Mouse (Mus musculus) kidney, embryonic 14.5 days (tissue): ENCODE data around the gene Sarm1. TPM values are rescaled to one million over a fixed set of nuclear protein-coding genes. Genes with fewer than 3 reads are reported as not detected.

ENCODE experiments used
- polyA plus RNA-seq: library from polyadenylated mRNA; unstranded; fragments of >200 nt; fragmentation: Nextera tagmentation; extraction: Ambion mirVana; gene quantifications from 2 replicates; pipeline ENCODE4 v1.2.1, GENCODE M21; 2014

The Sarm1 gene
- polyA plus RNA-seq, 1 experiment from 2014 or later, result 1.7 TPM

Other genes with a start within 250 kb of the Sarm1 start
- gene 2610507B11Rik, start 236.0 kb downstream of the Sarm1 start, polyA plus RNA-seq, result 75.1 and 109 TPM in 2 replicates
- gene BC030499, start 206.9 kb downstream of the Sarm1 start, polyA plus RNA-seq, result 0.10 and 0.47 TPM in 2 replicates
- 35.7 and 50.9 TPM in 2 replicates for gene Spag5, start 196.2 kb downstream of the Sarm1 start, polyA plus RNA-seq
- gene Aldoc, start 174.8 kb downstream of the Sarm1 start, polyA plus RNA-seq, result 2.3 and 4.3 TPM in 2 replicates
- gene Pigs, start 169.3 kb downstream of the Sarm1 start, polyA plus RNA-seq, result 48.9 and 76.0 TPM in 2 replicates
- 49.6 and 57.1 TPM in 2 replicates for gene Unc119, start 154.3 kb downstream of the Sarm1 start, polyA plus RNA-seq
- 0.11 TPM in 1 of 2 replicates, not detected in the other for gene Foxn1, start 111.2 kb downstream of the Sarm1 start, polyA plus RNA-seq
- gene Slc13a2, start 75.5 kb downstream of the Sarm1 start, polyA plus RNA-seq, result 0.07 and 0.45 TPM in 2 replicates
- 13.1 and 18.5 TPM in 2 replicates for gene Slc46a1, start 32.1 kb downstream of the Sarm1 start, polyA plus RNA-seq
- gene Vtn, start 1.3 kb upstream of the Sarm1 start, polyA plus RNA-seq, result 0.73 and 0.84 TPM in 2 replicates
- gene Sebox, start 5.7 kb upstream of the Sarm1 start, polyA plus RNA-seq, result not detected in 2 replicates
- gene Tmem199, start 14.4 kb upstream of the Sarm1 start, polyA plus RNA-seq, result 61.2 and 63.6 TPM in 2 replicates
- gene Poldip2, start 14.4 kb upstream of the Sarm1 start, polyA plus RNA-seq, result 122 and 161 TPM in 2 replicates
- gene Tnfaip1, start 38.6 kb upstream of the Sarm1 start, polyA plus RNA-seq, result 77.1 and 88.9 TPM in 2 replicates
- 125 and 126 TPM in 2 replicates for gene Ift20, start 38.6 kb upstream of the Sarm1 start, polyA plus RNA-seq
- 91.1 and 103 TPM in 2 replicates for gene Tmem97, start 53.0 kb upstream of the Sarm1 start, polyA plus RNA-seq
- 18.3 and 23.3 TPM in 2 replicates for gene Nlk, start 199.6 kb upstream of the Sarm1 start, polyA plus RNA-seq